Mouse (Mus musculus): ENCODE measurements around the gene Umod. TPM values are rescaled to one million over a fixed set of nuclear protein-coding genes. Genes with fewer than 3 reads are reported as not detected.

Umod gene
- polyA plus RNA-seq, 1 experiment, result 2,888 TPM

DNA sequence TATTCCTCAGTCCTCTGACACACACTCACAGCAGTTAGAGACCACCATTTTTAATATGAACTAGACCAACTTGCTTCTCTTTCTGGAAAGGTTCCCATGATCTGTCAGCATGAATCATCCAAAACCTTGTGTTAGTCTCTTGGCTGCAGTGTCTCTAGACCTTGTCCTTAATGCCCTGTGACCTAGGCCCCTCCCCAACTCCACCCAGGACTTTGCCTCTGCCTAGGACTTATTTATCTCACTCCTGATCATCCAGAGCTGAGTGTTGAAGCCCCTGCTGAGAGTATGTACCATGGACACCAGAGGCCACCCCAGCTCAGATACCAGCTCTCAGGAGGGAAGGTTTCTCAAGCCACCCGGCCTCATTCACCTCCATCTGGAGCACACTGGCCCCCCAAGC lies 43.3 kb upstream of the Umod start:
- Histone ChIP-seq H3K27me3 (replicated peaks; ENCODE audit: control insufficient read depth, insufficient read depth, low read length) (no peaks in the 10 kb centered on the region), H3K4me3 (ENCODE audit: insufficient read depth, low read depth, low read length) (no peak overlapping the region), H3K27ac (ENCODE audit: insufficient read depth, low read depth, low read length) (peak overlapping the region; percentile 93), H3K4me1 (ENCODE audit: control insufficient read depth, insufficient read depth, low read length) (peaks cover 31% of the 10 kb centered on the region), H3K36me3 (ENCODE audit: control insufficient read depth, insufficient read depth, low read length) (no peaks in the 10 kb centered on the region)
- 74% methylated on average over 1 of the region's 1 CpGs for WGBS
- peak; percentile 91 for DNase-seq
- no peak for TF ChIP-seq POLR2A (IDR thresholded peaks at IDR 0.05; ENCODE audit: low read depth, low read length)
- TF ChIP-seq CTCF (conservative IDR thresholded peaks at IDR 0.05; ENCODE audit: insufficient read depth, insufficient read length, low read depth, low read length), result no peak

GRCm38 (mm10) chr7:119521816-119522215 lies 42.7 kb upstream of the Umod start:
- 46% methylated on average over 3 of the region's 3 CpGs for WGBS
- Histone ChIP-seq H3K4me3 (ENCODE audit: insufficient read depth, low read depth, low read length) (no peak overlapping the region), H3K4me1 (ENCODE audit: control insufficient read depth, insufficient read depth, low read length) (peaks cover 28% of the 10 kb centered on the region), H3K27me3 (replicated peaks; ENCODE audit: control insufficient read depth, insufficient read depth, low read length) (no peaks in the 10 kb centered on the region), H3K36me3 (ENCODE audit: control insufficient read depth, insufficient read depth, low read length) (no peaks in the 10 kb centered on the region), H3K27ac (ENCODE audit: insufficient read depth, low read depth, low read length) (peak overlapping the region; percentile 98)
- TF ChIP-seq POLR2A (IDR thresholded peaks at IDR 0.05; ENCODE audit: low read depth, low read length) (no peak), CTCF (conservative IDR thresholded peaks at IDR 0.05; ENCODE audit: insufficient read depth, insufficient read length, low read depth, low read length) (no peak)
- peak; percentile 96 for DNase-seq

- whole genome bisulfite sequencing, result 37% methylated on average over 5 of the region's 5 CpGs
- Histone ChIP-seq H3K4me1 (ENCODE audit: control insufficient read depth, insufficient read depth, low read length) (peaks cover 17% of the 10 kb centered on the region; the same call in 1 of the 2 replicates), H3K36me3 (ENCODE audit: control insufficient read depth, insufficient read depth, low read length) (no peaks in the 10 kb centered on the region), H3K4me3 (ENCODE audit: insufficient read depth, low read depth, low read length) (no peak overlapping the region), H3K27ac (ENCODE audit: insufficient read depth, low read depth, low read length) (no peak overlapping the region), H3K27me3 (replicated peaks; ENCODE audit: control insufficient read depth, insufficient read depth, low read length) (no peaks in the 10 kb centered on the region)
- TF ChIP-seq POLR2A (IDR thresholded peaks at IDR 0.05; ENCODE audit: low read depth, low read length) (no peak), CTCF (conservative IDR thresholded peaks at IDR 0.05; ENCODE audit: insufficient read depth, insufficient read length, low read depth, low read length) (peak; percentile 95; the same call in 1 of the 2 replicates)
- DNase-seq, result peak; percentile 91
These were observed 40.6 kb upstream of the Umod start for GRCm38 (mm10) chr7:119519654-119520053.

GRCm38 (mm10) chr7:119519163-119519562 lies 40.1 kb upstream of the Umod start, which contains the start of gene Acsm5:
Gene Acsm5 (plus strand): TSS chr7:119519463.
- Histone ChIP-seq H3K4me1 (ENCODE audit: control insufficient read depth, insufficient read depth, low read length) (peaks cover 16% of the 10 kb centered on the region; the same call in 1 of the 2 replicates), H3K27me3 (replicated peaks; ENCODE audit: control insufficient read depth, insufficient read depth, low read length) (no peaks in the 10 kb centered on the region), H3K36me3 (ENCODE audit: control insufficient read depth, insufficient read depth, low read length) (no peaks in the 10 kb centered on the region), H3K27ac (ENCODE audit: insufficient read depth, low read depth, low read length) (no peak within 1 kb of the TSS), H3K4me3 (ENCODE audit: insufficient read depth, low read depth, low read length) (no peak within 1 kb of the TSS)
- no peak for DNase-seq
- WGBS, result 71% methylated on average over 5 of the region's 5 CpGs
- TF ChIP-seq CTCF (conservative IDR thresholded peaks at IDR 0.05; ENCODE audit: insufficient read depth, insufficient read length, low read depth, low read length), result no peak
- TF ChIP-seq POLR2A (IDR thresholded peaks at IDR 0.05; ENCODE audit: low read depth, low read length), result no peak

DNA sequence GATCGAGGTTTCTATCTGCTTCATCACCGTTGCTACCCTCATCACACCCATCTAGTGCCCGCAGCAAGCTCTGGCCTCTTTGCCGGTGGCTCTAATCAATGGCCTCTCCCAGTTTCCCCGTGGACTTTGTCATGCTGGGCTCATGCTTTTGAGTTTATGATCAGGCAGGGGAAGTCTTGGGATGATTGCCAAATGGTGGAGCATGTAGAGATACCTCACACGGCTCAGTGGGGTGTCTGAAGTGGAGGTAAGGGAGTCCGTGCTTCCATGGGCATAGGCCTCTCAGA lies 37.1 kb upstream of the Umod start:
- peaks cover 11% of the 10 kb centered on the region; the same call in 1 of the 2 replicates for H3K4me1 ChIP-seq (ENCODE audit: control insufficient read depth, insufficient read depth, low read length)
- no peaks in the 10 kb centered on the region for H3K27me3 ChIP-seq (replicated peaks; ENCODE audit: control insufficient read depth, insufficient read depth, low read length)
- H3K27ac ChIP-seq (ENCODE audit: insufficient read depth, low read depth, low read length), result no peak overlapping the region
- no peak for DNase-seq
- no peak overlapping the region for H3K4me3 ChIP-seq (ENCODE audit: insufficient read depth, low read depth, low read length)
- no peaks in the 10 kb centered on the region for H3K36me3 ChIP-seq (ENCODE audit: control insufficient read depth, insufficient read depth, low read length)
- no peak for TF ChIP-seq POLR2A (IDR thresholded peaks at IDR 0.05; ENCODE audit: low read depth, low read length)
- WGBS, result 72% methylated on average over 7 of the region's 7 CpGs

DNA sequence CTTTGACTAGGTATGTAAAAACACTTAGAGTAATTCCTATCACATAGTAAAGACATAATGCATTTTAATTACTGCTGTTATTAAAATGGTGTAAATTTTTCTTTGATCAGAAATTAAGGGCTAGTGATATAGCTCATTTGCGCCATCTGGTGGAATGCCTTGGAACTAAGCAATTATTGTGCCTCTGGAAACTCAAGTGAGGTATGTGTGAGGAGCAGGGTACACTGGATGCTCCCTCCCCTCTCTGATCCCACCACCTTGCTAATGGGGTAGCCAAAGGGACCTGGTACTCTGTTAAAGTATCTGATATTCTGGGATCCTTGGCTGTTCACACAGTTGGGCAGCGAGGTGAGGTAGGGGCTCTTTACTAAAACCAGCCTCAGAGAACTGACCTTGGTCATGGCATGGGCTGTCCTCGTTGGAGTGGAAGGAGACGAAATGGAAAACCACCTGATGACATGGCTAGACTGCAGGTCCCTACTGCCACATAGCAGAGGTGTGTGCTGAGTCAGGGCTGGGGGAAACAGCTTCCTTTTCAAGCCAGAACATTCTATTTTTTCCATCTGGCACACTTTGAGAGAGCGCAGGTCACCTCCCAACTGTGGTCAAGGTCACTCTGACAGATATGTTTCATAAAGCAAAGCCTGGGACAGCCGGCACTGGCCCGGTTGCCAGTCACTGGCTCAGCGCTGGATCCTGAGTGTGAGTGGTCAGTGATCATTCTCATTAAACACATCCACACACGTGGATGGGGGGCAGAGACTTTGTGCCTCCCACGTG lies 36.6 kb upstream of the Umod start:
- Histone ChIP-seq H3K4me1 (ENCODE audit: control insufficient read depth, insufficient read depth, low read length) (peaks cover 11% of the 10 kb centered on the region; the same call in 1 of the 2 replicates), H3K27ac (ENCODE audit: insufficient read depth, low read depth, low read length) (no peak overlapping the region), H3K36me3 (ENCODE audit: control insufficient read depth, insufficient read depth, low read length) (no peaks in the 10 kb centered on the region), H3K27me3 (replicated peaks; ENCODE audit: control insufficient read depth, insufficient read depth, low read length) (no peaks in the 10 kb centered on the region), H3K4me3 (ENCODE audit: insufficient read depth, low read depth, low read length) (no peak overlapping the region)
- 52% methylated on average over 10 of the region's 10 CpGs for WGBS
- TF ChIP-seq CTCF (conservative IDR thresholded peaks at IDR 0.05; ENCODE audit: insufficient read depth, insufficient read length, low read depth, low read length), result peak; percentile 43
- no peak for TF ChIP-seq POLR2A (IDR thresholded peaks at IDR 0.05; ENCODE audit: low read depth, low read length)
- DNase-seq, result peak; percentile 63

DNA sequence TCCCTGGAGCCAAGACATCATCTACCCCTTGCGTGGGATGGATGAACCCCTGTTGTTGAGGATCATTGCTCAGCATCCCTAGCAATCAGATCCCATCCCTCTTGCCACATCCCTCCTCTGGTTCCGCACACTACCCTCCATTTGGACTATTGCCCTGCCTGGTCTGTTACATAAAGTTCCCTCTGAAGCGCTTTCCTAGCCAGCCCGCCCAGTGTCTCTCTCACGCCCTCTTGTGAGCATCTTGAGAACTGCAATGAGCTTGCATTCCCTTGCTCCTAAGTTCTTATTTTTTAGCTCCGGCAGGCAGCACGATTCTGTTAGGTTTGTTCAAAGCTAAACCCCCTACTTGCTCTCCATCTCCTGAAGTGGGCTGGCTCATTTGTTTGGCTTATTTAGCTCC lies 34.0 kb upstream of the Umod start:
- WGBS, result 14% methylated on average over 7 of the region's 7 CpGs
- no peaks in the 10 kb centered on the region for H3K27me3 ChIP-seq (replicated peaks; ENCODE audit: control insufficient read depth, insufficient read depth, low read length)

More for the DNA sequence above, 34.0 kb upstream of the Umod start:
- H3K36me3 ChIP-seq (ENCODE audit: control insufficient read depth, insufficient read depth, low read length), result no peaks in the 10 kb centered on the region
- TF ChIP-seq POLR2A (IDR thresholded peaks at IDR 0.05; ENCODE audit: low read depth, low read length), result no peak
- TF ChIP-seq CTCF (conservative IDR thresholded peaks at IDR 0.05; ENCODE audit: insufficient read depth, insufficient read length, low read depth, low read length), result peak; percentile 93
- H3K27ac ChIP-seq (ENCODE audit: insufficient read depth, low read depth, low read length), result peak overlapping the region; percentile 22
- DNase-seq, result peak; percentile 93
- peaks cover 11% of the 10 kb centered on the region; the same call in 1 of the 2 replicates for H3K4me1 ChIP-seq (ENCODE audit: control insufficient read depth, insufficient read depth, low read length)
- no peak overlapping the region for H3K4me3 ChIP-seq (ENCODE audit: insufficient read depth, low read depth, low read length)

All from kidney, adult 2 months (tissue).